Mouse (Mus musculus) lung, embryonic 14.5 days (tissue): ENCODE data around the gene Trak2. TPM values are rescaled to one million over a fixed set of nuclear protein-coding genes. Genes with fewer than 3 reads are reported as not detected.

Experiments used
- ATAC-seq: fragments of 200-750 bp; cut with Nextera tagmentation; 2 replicates; pipeline ENCODE4 v1.8.0; 2017; ENCODE audit warnings: mild to moderate bottlenecking, moderate TSS enrichment, moderate library complexity; ENCODE audit not compliant: insufficient read depth
- DNase-seq: peaks from one replicate; pipeline ENCODE4 v3.0.0-alpha.2; 2015
- H3K27ac ChIP-seq: fragments of 300-500 bp; sonication (generic); 2 replicates; pipeline ENCODE4 v1.5.1; 2014; ENCODE audit warnings: low read depth, mild to moderate bottlenecking, moderate library complexity
- H3K27me3 ChIP-seq: fragments of 300-500 bp; sonication (generic); 2 replicates; pipeline ENCODE4 v1.6.1; 2014; ENCODE audit warnings: low read length, control low read depth; ENCODE audit not compliant: insufficient read depth
- H3K36me3 ChIP-seq: fragments of 300-500 bp; sonication (generic); 2 replicates; pipeline ENCODE4 v1.6.1; 2014; ENCODE audit warnings: control low read depth; ENCODE audit not compliant: insufficient read depth
- H3K4me1 ChIP-seq: fragments of 300-500 bp; sonication (generic); 2 replicates; pipeline ENCODE4 v1.6.1; 2014; ENCODE audit warnings: antibody characterized with exemption, control low read depth; ENCODE audit not compliant: insufficient read depth
- H3K4me2 ChIP-seq: fragments of 300-500 bp; sonication (generic); 2 replicates; pipeline ENCODE4 v1.6.1; 2014; ENCODE audit warnings: mild to moderate bottlenecking
- H3K4me3 ChIP-seq: fragments of 300-500 bp; sonication (generic); 2 replicates; pipeline ENCODE4 v1.5.1; 2014; ENCODE audit warnings: low read depth, low read length
- H3K9ac ChIP-seq: fragments of 300-500 bp; sonication (generic); 2 replicates; pipeline ENCODE4 v1.6.1; 2014
- H3K9me3 ChIP-seq: fragments of 300-500 bp; sonication (generic); 2 replicates; pipeline ENCODE4 v1.6.1; 2016; ENCODE audit warnings: low read depth, low read length, control low read depth
- CTCF ChIP-seq: IDR thresholded peaks from 2 replicates; pipeline ENCODE4 v1.5.1; 2016; ENCODE audit warnings: antibody characterized with exemption, low read depth
- WGBS: fragments of 180-500 bp; shearing (Covaris S2); extraction: QIAGEN DNeasy Blood & Tissue Kit; methylation state at CpG from one replicate; pipeline ENCODE4 v1.1.7; 2014; 5-methylcytosine and 5-hydroxymethylcytosine counted together
- polyA plus RNA-seq: library from polyadenylated mRNA; unstranded; fragments of >200 nt; fragmentation: Nextera tagmentation; extraction: Ambion mirVana; gene quantifications from 2 replicates; pipeline ENCODE4 v1.2.1, GENCODE M21; 2014

Gene Trak2
- polyA plus RNA-seq, result 15.4 and 16.6 TPM in 2 replicates

DNA sequence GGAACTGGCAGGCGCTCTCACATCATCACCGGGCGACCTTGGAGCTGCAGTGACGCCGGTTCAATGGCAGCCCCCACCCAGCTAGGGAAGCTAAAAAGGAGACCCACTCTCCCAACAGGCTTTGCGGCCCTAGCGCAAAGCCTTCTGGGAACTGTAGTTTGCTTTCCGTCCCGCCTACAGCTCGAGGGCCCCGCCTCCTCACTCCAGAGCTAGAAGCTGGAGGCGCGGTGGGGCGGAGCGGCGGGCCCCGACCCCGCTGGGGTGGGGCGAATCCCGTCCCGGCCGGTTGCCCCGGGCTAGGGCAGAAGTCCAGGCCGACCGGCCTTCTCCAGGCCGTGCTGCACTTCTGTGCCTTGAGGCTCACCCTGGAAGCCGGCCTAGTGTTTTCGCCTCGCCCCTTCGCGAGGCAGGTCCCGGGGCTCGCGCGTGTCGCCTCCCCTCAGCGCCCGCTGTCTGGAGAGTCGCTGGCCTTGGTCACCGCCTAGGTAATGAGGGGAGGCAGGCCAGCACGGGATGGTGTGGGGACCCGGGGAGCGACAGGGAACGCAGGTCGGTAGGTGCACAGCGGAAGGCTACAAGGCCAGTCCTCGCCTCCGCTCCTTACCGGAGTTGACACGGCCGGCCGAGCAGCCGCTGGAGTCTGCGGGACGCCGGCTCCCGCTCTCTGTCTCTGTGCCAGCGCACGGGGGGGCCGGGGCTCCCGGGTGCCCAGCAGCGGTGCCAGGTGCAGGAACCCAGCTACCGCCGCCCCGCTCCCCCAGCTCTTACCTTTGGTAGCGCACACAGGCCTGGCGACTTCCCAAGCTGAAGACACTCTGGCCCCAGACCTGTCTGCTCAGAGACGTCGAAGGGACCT, at the start of gene Trak2, which contains the start of gene Stradb:
Gene Trak2, minus strand, starts transcription at position 65 of the 856 bp plus-strand sequence.
Gene Stradb, plus strand, starts transcription at position 157 of the 856 bp plus-strand sequence.
- Histone ChIP-seq H3K27ac (peak within 1 kb of the TSS; percentile 83), H3K9me3 (no peaks in the 10 kb centered on the region), H3K9ac (peak within 1 kb of the TSS; percentile 84), H3K4me2 (peak within 1 kb of the TSS; percentile 78), H3K4me3 (peak within 1 kb of the TSS; percentile 88), H3K36me3 (0 out of 2 replicates have a peak, but pooled peaks cover 8% of the 10 kb centered on the region), H3K4me1 (no peaks in the 10 kb centered on the region), H3K27me3 (no peaks in the 10 kb centered on the region)
- WGBS, result under 1% methylated on average over 69 of the region's 69 CpGs
- ATAC-seq (peak; percentile 97), DNase-seq (peak; percentile 98)
- no peak for TF ChIP-seq CTCF

- Histone ChIP-seq H3K36me3 (no peaks in the 10 kb centered on the region), H3K4me3 (no peak overlapping the region), H3K9me3 (no peaks in the 10 kb centered on the region), H3K27ac (no peak overlapping the region), H3K9ac (no peak overlapping the region), H3K27me3 (no peaks in the 10 kb centered on the region), H3K4me2 (no peak overlapping the region), H3K4me1 (no peaks in the 10 kb centered on the region)
- 74% methylated on average over 3 of the region's 3 CpGs for WGBS
- ATAC-seq (no peak), DNase-seq (no peak)
- TF ChIP-seq CTCF, result no peak
These were observed 48.3 kb upstream of the Trak2 start for GRCm38 (mm10) chr1:59021556-59021955.

- Histone ChIP-seq H3K9me3 (no peaks in the 10 kb centered on the region), H3K27me3 (no peaks in the 10 kb centered on the region), H3K4me2 (no peak overlapping the region), H3K36me3 (no peaks in the 10 kb centered on the region), H3K9ac (no peak overlapping the region), H3K27ac (no peak overlapping the region), H3K4me1 (no peaks in the 10 kb centered on the region), H3K4me3 (no peak overlapping the region)
- ATAC-seq (no peak), DNase-seq (peak; percentile 74)
- WGBS, result 23% methylated on average over 4 of the region's 4 CpGs
- TF ChIP-seq CTCF, result peak; percentile 33
These were observed 36.0 kb upstream of the Trak2 start for GRCm38 (mm10) chr1:59009250-59009649.

GRCm38 (mm10) chr1:58995313-58995712, 22.1 kb upstream of the Trak2 start:
- H3K9ac ChIP-seq, result no peak overlapping the region
- no peak overlapping the region for H3K4me3 ChIP-seq
- H3K4me1 ChIP-seq, result no peaks in the 10 kb centered on the region
- TF ChIP-seq CTCF, result no peak
- no peak overlapping the region for H3K4me2 ChIP-seq
- ATAC-seq (no peak), DNase-seq (no peak)
- H3K36me3 ChIP-seq, result peaks cover 25% of the 10 kb centered on the region
- no peaks in the 10 kb centered on the region for H3K27me3 ChIP-seq
- 86% methylated on average over 5 of the region's 5 CpGs for WGBS
- no peaks in the 10 kb centered on the region for H3K9me3 ChIP-seq
- no peak overlapping the region for H3K27ac ChIP-seq

DNA sequence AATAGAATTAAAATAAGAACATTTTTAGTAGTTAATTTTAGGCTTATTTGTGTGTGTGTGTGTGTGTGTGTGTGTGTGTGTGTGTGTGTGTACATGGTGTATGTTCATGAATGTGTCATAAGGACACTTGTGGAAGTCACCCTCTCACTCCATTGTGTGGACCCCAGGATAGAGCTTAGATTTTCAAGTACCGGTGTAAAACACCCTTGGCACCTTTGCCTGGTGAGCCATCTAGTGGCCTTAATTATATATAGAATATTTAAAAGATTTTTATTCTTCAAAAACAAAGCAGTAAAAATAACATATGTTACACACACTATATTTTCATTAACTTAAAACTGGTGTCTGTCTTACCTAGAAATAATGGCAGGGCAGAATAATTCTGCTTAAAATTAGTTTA, 20.5 kb upstream of the Trak2 start:
- H3K4me1 ChIP-seq, result no peaks in the 10 kb centered on the region
- H3K9ac ChIP-seq, result no peak overlapping the region
- peak; percentile 40 for TF ChIP-seq CTCF
- H3K4me3 ChIP-seq, result no peak overlapping the region
- ATAC-seq (no peak), DNase-seq (peak; percentile 45)
- 19% methylated on average over 1 of the region's 1 CpGs for WGBS
- peaks cover 25% of the 10 kb centered on the region for H3K36me3 ChIP-seq
- H3K9me3 ChIP-seq, result no peaks in the 10 kb centered on the region
- H3K27me3 ChIP-seq, result no peaks in the 10 kb centered on the region
- no peak overlapping the region for H3K4me2 ChIP-seq
- no peak overlapping the region for H3K27ac ChIP-seq

- TF ChIP-seq CTCF, result no peak
- Histone ChIP-seq H3K27ac (no peak overlapping the region), H3K9ac (no peak overlapping the region), H3K27me3 (no peaks in the 10 kb centered on the region), H3K4me2 (no peak overlapping the region), H3K36me3 (peaks cover 25% of the 10 kb centered on the region), H3K4me1 (no peaks in the 10 kb centered on the region), H3K9me3 (no peaks in the 10 kb centered on the region), H3K4me3 (no peak overlapping the region)
- 80% methylated on average over 7 of the region's 7 CpGs for WGBS
- no peak for ATAC-seq
- DNase-seq, result no peak
These were observed 19.9 kb upstream of the Trak2 start for GRCm38 (mm10) chr1:58993144-58993543.

- Histone ChIP-seq H3K27ac (no peak overlapping the region), H3K9me3 (no peaks in the 10 kb centered on the region), H3K4me3 (no peak overlapping the region), H3K9ac (no peak overlapping the region), H3K27me3 (no peaks in the 10 kb centered on the region), H3K36me3 (peaks cover 22% of the 10 kb centered on the region), H3K4me2 (no peak overlapping the region), H3K4me1 (no peaks in the 10 kb centered on the region)
- WGBS, result 78% methylated on average over 5 of the region's 5 CpGs
- ATAC-seq (no peak), DNase-seq (no peak)
- TF ChIP-seq CTCF, result no peak
These were observed 11.4 kb upstream of the Trak2 start for GRCm38 (mm10) chr1:58984586-58984985.
